Mouse (Mus musculus) lung, embryonic 15.5 days (tissue): ENCODE results near the gene Zfp746. TPM values are rescaled to one million over a fixed set of nuclear protein-coding genes. Genes with fewer than 3 reads are reported as not detected.
A peak's percentile ranks its signal among the peaks of the same experiment; 100 is the strongest.
"Not testable (repeated sequence)": the region's sequence is repeated elsewhere in the genome, so short reads cannot be mapped to it uniquely, and the experiment has no call there.

Source experiments
- ATAC-seq: fragments of 200-750 bp; cut with Nextera tagmentation; 2 replicates; pipeline ENCODE4 v1.8.0; 2017; ENCODE audit warnings: moderate number of reproducible peaks, borderline replicate concordance; ENCODE audit not compliant: low FRiP score, low TSS enrichment; ENCODE audit errors: extremely low read depth
- H3K27ac ChIP-seq: fragments of 300-500 bp; sonication (generic); 2 replicates; pipeline ENCODE4 v1.5.1; 2015; ENCODE audit warnings: moderate library complexity, mild to moderate bottlenecking, inconsistent platforms
- H3K27me3 ChIP-seq: fragments of 300-500 bp; sonication (generic); 2 replicates; pipeline ENCODE4 v1.6.1; 2015; ENCODE audit warnings: inconsistent platforms
- H3K36me3 ChIP-seq: fragments of 300-500 bp; sonication (generic); 2 replicates; pipeline ENCODE4 v1.6.1; 2015; ENCODE audit warnings: inconsistent platforms
- H3K4me1 ChIP-seq: fragments of 300-500 bp; sonication (generic); 2 replicates; pipeline ENCODE4 v1.6.1; 2015; ENCODE audit warnings: inconsistent platforms
- H3K4me2 ChIP-seq: fragments of 300-500 bp; sonication (generic); 2 replicates; pipeline ENCODE4 v1.6.1; 2015; ENCODE audit warnings: inconsistent platforms, mild to moderate bottlenecking, moderate library complexity
- H3K4me3 ChIP-seq: fragments of 300-500 bp; sonication (generic); 2 replicates; pipeline ENCODE4 v1.5.1; 2015; ENCODE audit warnings: mild to moderate bottlenecking, inconsistent platforms
- H3K9ac ChIP-seq: fragments of 300-500 bp; sonication (generic); 2 replicates; pipeline ENCODE4 v1.6.1; 2015; ENCODE audit warnings: inconsistent platforms
- H3K9me3 ChIP-seq: fragments of 300-500 bp; sonication (generic); 2 replicates; pipeline ENCODE4 v1.6.1; 2016; ENCODE audit warnings: inconsistent platforms
- WGBS: fragments of 180-500 bp; shearing (Covaris S2); methylation state at CpG from one replicate; pipeline ENCODE4 v1.1.7; 2015; 5-methylcytosine and 5-hydroxymethylcytosine counted together
- polyA plus RNA-seq: library from polyadenylated mRNA; unstranded; fragments of >200 nt; fragmentation: Nextera tagmentation; extraction: Ambion mirVana; gene quantifications from 2 replicates; pipeline ENCODE4 v1.2.1, GENCODE M21; 2015

Gene Zfp746
- polyA plus RNA-seq, result 22.2 and 22.3 TPM in 2 replicates

DNA sequence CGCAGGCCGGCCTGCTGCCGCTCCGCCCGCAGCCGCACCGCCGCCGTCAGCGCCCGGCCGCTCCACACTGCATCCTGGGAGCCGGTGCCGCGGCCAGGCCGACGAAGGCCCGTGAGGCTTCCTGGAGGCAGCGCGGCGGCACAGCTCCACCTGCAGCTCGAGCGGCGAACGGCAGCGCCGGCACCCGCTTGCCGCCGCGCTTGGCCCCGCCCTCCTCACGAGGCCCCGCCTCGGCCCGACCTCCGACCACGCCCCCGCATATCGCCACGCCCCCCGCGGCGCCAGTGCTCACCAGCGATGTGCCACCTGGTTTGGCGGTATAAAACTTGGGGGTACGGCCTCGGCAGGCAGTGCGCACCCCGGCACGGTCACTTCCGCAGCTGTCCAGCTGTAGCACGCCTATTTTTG is at the start of gene Zfp746:
Gene Zfp746, minus strand, starts transcription at position 123 of the 408 bp plus-strand sequence.
- Histone ChIP-seq H3K9me3 (no peaks in the 10 kb centered on the region), H3K4me2 (peak within 1 kb of the TSS; percentile 68), H3K36me3 (peaks cover 28% of the 10 kb centered on the region), H3K27ac (peak within 1 kb of the TSS; percentile 93), H3K4me3 (peak within 1 kb of the TSS; percentile 93), H3K27me3 (no peaks in the 10 kb centered on the region), H3K9ac (peak within 1 kb of the TSS; percentile 95), H3K4me1 (peaks cover 15% of the 10 kb centered on the region)
- WGBS, result under 1% methylated on average over 49 of the region's 53 CpGs
- peak; percentile 92 for ATAC-seq

DNA sequence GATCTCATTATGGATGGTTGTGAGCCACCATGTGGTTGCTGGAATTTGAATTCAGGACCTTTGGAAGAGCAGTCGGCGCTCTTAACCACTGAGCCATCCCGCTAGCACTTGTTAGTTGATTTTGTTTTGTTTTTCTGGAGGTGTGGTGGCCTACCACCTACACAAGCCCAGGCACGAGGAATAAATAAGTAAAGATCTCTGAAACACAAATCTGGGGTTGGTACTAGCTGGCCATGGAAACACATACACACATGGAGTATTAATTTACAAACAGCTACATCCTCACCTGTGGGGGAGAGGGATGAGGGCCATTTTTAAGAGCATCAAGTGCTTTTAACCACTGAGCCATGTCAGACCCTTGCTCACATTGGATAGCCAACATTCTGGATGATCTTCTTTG is 34.7 kb upstream of the Zfp746 start:
- not testable (repeated sequence) for H3K9me3 ChIP-seq, H3K4me2 ChIP-seq, H3K4me1 ChIP-seq, H3K27me3 ChIP-seq, H3K27ac ChIP-seq, H3K4me3 ChIP-seq, H3K36me3 ChIP-seq, H3K9ac ChIP-seq
- ATAC-seq, result peak; percentile 75; the same call in 1 of the 2 replicates
- 74% methylated on average over 4 of the region's 4 CpGs for WGBS

DNA sequence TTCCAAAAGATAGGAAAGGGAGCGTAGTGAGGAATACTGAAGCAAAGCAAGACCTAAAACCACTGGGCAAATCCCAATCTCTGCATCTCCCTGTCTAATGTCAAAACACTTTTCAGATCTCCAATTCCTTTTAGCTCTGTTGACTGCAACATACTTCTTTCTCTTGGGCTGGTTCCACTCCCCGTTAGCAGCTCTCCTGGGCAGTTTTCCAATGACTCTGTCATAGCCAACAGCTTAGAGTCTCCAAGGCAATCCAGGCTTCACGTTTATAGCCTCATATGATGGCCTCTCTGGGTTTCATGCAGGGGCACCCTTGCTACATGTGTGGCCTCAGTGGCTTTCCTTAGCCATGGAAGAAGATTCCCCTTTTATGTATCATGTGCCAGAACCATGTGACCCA is 29.6 kb upstream of the Zfp746 start:
- Histone ChIP-seq H3K9ac (no peak overlapping the region), H3K27me3 (no peaks in the 10 kb centered on the region), H3K4me3 (no peak overlapping the region), H3K27ac (no peak overlapping the region), H3K36me3 (no peaks in the 10 kb centered on the region), H3K4me2 (no peak overlapping the region), H3K4me1 (no peaks in the 10 kb centered on the region), H3K9me3 (no peaks in the 10 kb centered on the region)
- no peak for ATAC-seq
- WGBS, result 56% methylated on average over 3 of the region's 3 CpGs

DNA sequence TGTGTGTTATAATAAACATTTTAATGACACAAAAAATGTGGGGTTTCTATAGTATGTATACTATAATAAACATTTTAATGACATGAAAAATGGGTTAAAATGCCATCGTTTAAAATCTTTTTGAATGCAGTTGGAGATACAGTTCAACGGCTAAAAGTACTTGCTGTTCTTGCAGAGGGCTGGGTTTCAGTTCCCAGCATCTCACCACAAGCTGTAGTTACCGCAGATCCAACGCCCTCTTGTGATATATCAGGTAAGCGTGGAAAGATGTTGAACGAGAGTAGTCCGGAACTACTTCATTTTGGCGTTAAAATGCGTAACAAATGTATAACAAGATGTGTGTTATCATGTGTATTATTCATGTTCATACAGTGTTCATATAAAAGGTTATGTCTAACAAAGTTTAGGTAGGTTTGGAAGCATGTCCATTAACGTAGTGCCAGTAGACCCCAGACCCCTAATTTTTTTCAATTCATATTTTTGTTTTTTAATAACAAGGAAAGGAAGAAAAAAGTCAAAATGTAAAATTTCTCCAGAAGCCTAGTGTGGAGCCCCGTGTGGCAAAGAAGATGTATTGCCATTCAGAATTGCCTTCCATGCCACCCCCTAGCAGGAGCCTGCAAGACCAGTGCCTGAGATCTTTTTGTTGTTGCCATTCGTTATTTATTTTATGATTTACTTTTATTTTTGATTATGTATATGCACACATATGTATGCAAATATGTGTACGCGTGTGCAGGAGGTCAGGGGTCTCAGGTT is 743 bp upstream of the Zfp746 start:
- ATAC-seq, result no peak
- Histone ChIP-seq H3K27me3 (no peaks in the 10 kb centered on the region), H3K9ac (no peak overlapping the region), H3K4me2 (peak overlapping the region; percentile 68), H3K4me1 (peaks cover 15% of the 10 kb centered on the region), H3K36me3 (peaks cover 22% of the 10 kb centered on the region), H3K4me3 (peak overlapping the region; percentile 93), H3K27ac (no peak overlapping the region), H3K9me3 (no peaks in the 10 kb centered on the region)
- WGBS, result 41% methylated on average over 14 of the region's 14 CpGs

DNA sequence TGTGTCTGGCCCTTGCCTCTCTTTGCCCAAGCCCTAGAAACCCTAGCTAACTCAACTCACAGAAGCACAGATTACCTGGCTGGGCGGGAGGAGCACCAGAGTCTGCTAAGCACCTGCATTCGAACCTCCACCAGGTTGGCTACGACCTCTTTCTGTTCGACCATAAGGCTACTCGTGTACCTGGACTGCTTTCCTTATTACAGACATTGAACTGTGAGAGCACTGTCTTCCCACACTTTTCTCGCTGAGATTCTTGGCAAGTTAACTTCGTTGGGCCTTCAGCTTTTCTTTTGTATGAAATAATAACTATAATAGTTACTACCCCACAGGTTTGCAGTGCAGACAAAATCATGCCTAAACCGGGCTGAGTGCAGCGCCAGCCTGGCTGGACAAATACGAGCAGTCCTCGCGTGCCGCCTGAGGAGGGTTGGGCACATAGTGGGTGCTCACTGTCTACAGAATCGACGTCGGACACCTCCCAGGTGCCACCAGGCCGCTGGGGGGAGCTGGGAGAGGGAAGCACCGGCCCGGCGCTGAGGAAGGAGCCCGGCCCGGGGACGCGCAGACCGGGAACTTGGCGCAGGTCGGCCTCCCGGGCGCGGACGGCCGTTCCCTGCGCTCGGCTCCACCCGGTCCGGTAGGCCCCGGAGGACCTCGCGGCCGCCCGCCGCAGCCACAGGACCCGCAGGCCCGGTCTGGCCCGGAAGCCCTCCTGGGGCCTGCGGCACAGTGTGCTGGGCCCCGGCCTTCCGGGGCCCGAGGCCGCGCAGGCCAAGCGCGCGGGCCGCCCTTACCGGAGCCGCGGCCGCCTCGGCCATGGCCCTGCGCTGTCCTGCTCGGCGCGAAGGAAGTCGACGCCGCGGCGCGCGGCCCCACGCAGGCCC is 630 bp downstream of the Zfp746 start:
- ATAC-seq, result peak; percentile 87
- peak overlapping the region; percentile 68 for H3K4me2 ChIP-seq
- WGBS, result 2% methylated on average over 44 of the region's 72 CpGs

DNA sequence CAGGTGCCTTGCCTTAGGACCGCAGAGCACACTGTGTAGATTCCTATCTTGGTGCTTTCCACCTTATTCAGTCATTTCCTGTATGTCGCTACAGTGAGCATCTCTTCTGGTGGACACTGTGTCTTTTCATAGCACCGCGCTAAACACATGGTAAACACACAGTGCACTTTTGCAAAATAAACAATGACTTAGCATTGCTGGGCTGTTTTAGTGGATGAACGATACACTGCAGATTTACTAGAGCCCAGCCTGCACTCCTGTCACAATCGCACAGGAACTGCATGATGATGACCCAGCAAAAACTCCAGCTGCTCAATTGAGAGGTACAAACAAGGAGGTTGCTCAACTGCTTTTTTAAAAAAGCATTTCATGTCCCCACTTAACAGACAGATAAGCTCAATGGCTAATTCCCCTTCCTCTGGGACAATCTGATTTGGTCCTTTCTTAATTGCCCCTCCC is 2.6 kb downstream of the Zfp746 start:
- H3K36me3 ChIP-seq, result peaks cover 54% of the 10 kb centered on the region
- 87% methylated on average over 6 of the region's 6 CpGs for WGBS
- no peaks in the 10 kb centered on the region for H3K9me3 ChIP-seq
- H3K4me2 ChIP-seq, result no peak overlapping the region
- no peak overlapping the region for H3K4me3 ChIP-seq
- H3K27me3 ChIP-seq, result no peaks in the 10 kb centered on the region
- H3K9ac ChIP-seq, result no peak overlapping the region
- no peak for ATAC-seq
- H3K4me1 ChIP-seq, result peaks cover 15% of the 10 kb centered on the region
- no peak overlapping the region for H3K27ac ChIP-seq

More for the DNA sequence above, 630 bp downstream of the Zfp746 start:
- Histone ChIP-seq H3K4me3 (peak overlapping the region; percentile 93), H3K4me1 (peaks cover 15% of the 10 kb centered on the region), H3K27me3 (no peaks in the 10 kb centered on the region), H3K9ac (peak overlapping the region; percentile 95), H3K36me3 (peaks cover 35% of the 10 kb centered on the region), H3K9me3 (no peaks in the 10 kb centered on the region), H3K27ac (peak overlapping the region; percentile 93)

DNA sequence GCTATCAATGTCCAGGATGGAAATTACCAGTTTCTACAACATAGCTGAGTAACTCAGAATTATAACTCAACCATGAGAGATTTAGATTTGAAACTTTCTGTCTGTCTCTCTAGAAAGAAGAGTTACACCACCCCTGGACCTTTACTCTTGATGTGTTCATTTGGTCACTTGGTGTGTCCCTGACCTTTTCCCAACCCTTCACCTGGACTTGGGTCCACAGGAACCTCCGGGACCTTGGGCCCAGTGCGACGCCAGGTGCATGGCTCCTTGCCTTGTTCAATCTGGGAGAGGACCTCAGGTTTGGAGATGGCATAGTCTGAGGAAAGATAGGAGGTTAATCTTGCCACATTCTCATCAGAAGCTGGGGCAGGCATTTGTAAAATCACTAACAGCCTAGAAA is 4.4 kb downstream of the Zfp746 start:
- Histone ChIP-seq H3K4me2 (no peak overlapping the region), H3K4me3 (no peak overlapping the region), H3K9me3 (no peaks in the 10 kb centered on the region), H3K4me1 (peaks cover 15% of the 10 kb centered on the region), H3K36me3 (peaks cover 68% of the 10 kb centered on the region), H3K9ac (no peak overlapping the region), H3K27me3 (no peaks in the 10 kb centered on the region), H3K27ac (no peak overlapping the region)
- no peak for ATAC-seq
- 95% methylated on average over 3 of the region's 3 CpGs for WGBS

GRCm38 (mm10) chr6:48081021-48081420 is 5.4 kb downstream of the Zfp746 start:
- Histone ChIP-seq H3K36me3 (peaks cover 78% of the 10 kb centered on the region), H3K27ac (no peak overlapping the region), H3K4me2 (no peak overlapping the region), H3K4me3 (no peak overlapping the region), H3K9me3 (no peaks in the 10 kb centered on the region), H3K9ac (no peak overlapping the region), H3K27me3 (no peaks in the 10 kb centered on the region), H3K4me1 (peaks cover 15% of the 10 kb centered on the region)
- WGBS, result 94% methylated on average over 5 of the region's 5 CpGs
- ATAC-seq, result no peak

DNA sequence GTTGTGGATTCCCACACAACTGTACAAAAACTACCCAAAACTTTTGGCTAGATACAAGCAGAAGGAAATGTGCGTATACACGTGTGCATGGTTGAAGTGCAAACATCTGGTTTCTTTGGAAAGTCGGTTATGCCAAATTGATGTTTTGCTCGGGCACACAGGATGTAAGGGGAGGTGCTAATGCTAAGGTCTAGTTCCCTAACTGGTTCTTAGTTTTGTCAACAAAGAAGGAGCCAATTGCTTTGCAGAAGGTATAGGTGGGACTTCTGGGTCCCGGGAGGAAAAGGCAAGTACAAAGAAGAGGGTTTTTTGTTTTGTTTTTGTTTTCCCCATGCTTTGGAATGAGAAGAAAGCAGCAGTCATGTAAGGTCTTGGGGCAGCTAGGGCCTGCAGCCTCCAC is 13.1 kb downstream of the Zfp746 start:
- H3K4me1 ChIP-seq, result no peaks in the 10 kb centered on the region
- no peak overlapping the region for H3K4me3 ChIP-seq
- WGBS, result 71% methylated on average over 5 of the region's 5 CpGs
- H3K9ac ChIP-seq, result no peak overlapping the region
- no peak overlapping the region for H3K4me2 ChIP-seq
- no peaks in the 10 kb centered on the region for H3K9me3 ChIP-seq
- H3K36me3 ChIP-seq, result peaks cover 56% of the 10 kb centered on the region
- no peaks in the 10 kb centered on the region for H3K27me3 ChIP-seq
- no peak for ATAC-seq
- no peak overlapping the region for H3K27ac ChIP-seq

- Histone ChIP-seq H3K4me1 (no peaks in the 10 kb centered on the region), H3K4me3 (no peak overlapping the region), H3K4me2 (no peak overlapping the region), H3K27ac (no peak overlapping the region), H3K9ac (no peak overlapping the region), H3K27me3 (no peaks in the 10 kb centered on the region), H3K9me3 (no peaks in the 10 kb centered on the region), H3K36me3 (peaks cover 67% of the 10 kb centered on the region)
- WGBS, result 78% methylated on average over 3 of the region's 3 CpGs
- ATAC-seq, result no peak
Measured at GRCm38 (mm10) chr6:48067492-48067891, 18.9 kb downstream of the Zfp746 start.

GRCm38 (mm10) chr6:48065587-48066075 is 20.8 kb downstream of the Zfp746 start:
- peaks cover 69% of the 10 kb centered on the region for H3K36me3 ChIP-seq
- H3K9ac ChIP-seq, result no peak overlapping the region
- H3K4me1 ChIP-seq, result no peaks in the 10 kb centered on the region
- WGBS, result 88% methylated on average over 6 of the region's 6 CpGs
- H3K27me3 ChIP-seq, result no peaks in the 10 kb centered on the region
- H3K9me3 ChIP-seq, result no peaks in the 10 kb centered on the region
- no peak overlapping the region for H3K4me3 ChIP-seq
- ATAC-seq, result no peak
- no peak overlapping the region for H3K27ac ChIP-seq
- H3K4me2 ChIP-seq, result no peak overlapping the region

DNA sequence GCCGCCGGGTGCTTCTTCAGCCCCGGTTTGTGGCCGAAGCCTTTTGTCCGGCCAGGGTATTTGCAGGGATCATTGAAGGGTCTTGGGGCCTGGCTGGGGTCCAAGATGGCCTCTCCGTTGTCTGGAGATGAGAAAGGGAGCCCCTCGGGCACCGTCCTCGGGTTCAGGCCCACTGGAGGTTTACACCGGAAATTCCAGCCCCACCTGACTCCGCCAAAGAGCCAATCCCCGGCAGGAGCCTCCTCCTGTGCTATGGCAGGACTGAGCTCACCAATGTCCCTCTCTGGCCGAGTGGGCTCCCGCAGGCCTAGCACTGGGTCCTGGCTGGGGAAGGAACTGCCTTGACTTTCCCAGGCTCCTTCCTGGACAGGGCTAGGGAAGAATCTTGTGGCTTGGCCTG is 21.9 kb downstream of the Zfp746 start:
- WGBS, result 90% methylated on average over 14 of the region's 14 CpGs
- Histone ChIP-seq H3K4me2 (no peak overlapping the region), H3K4me1 (no peaks in the 10 kb centered on the region), H3K36me3 (peaks cover 67% of the 10 kb centered on the region), H3K27ac (no peak overlapping the region), H3K9me3 (no peaks in the 10 kb centered on the region), H3K27me3 (no peaks in the 10 kb centered on the region), H3K4me3 (no peak overlapping the region), H3K9ac (no peak overlapping the region)
- 0 out of 2 replicates have a peak, but pooled peaks have one; percentile 14 for ATAC-seq
